Mouse (Mus musculus) CH12.LX (cell line): ENCODE data around the gene Smpd3. TPM values are rescaled to one million over a fixed set of nuclear protein-coding genes. Genes with fewer than 3 reads are reported as not detected.
"Not testable (repeated sequence)": the region's sequence is repeated elsewhere in the genome, so short reads cannot be mapped to it uniquely, and the experiment has no call there.

Experiments
- DNase-seq: peaks from one replicate; pipeline ENCODE4 v3.0.0-alpha.2; 2013; ENCODE audit errors: extremely low read depth
- H3K27ac ChIP-seq: 2 replicates; pipeline ENCODE4 v1.5.1; 2012; ENCODE audit warnings: low read depth, mild to moderate bottlenecking, control low read depth, moderate library complexity; ENCODE audit not compliant: insufficient read depth
- H3K27me3 ChIP-seq: replicated peaks from 2 replicates; pipeline ENCODE3; 2012; ENCODE audit warnings: inconsistent platforms
- H3K36me3 ChIP-seq, 2 experiments: replicated peaks in 1 of 2; 2 replicates each; pipeline versions ENCODE3 to v1.6.1; 2012; ENCODE audit warnings: inconsistent platforms in 1 of 2, low read length in 1 of 2, mild to moderate bottlenecking in 1 of 2, mixed read lengths in 1 of 2, moderate library complexity in 1 of 2; ENCODE audit not compliant: control insufficient read depth in 1 of 2, insufficient read depth in 1 of 2
- H3K4me1 ChIP-seq, 2 experiments: 2 replicates each; pipeline ENCODE4 v1.6.1; 2012; ENCODE audit warnings: inconsistent platforms in 1 of 2, moderate library complexity in 1 of 2; ENCODE audit not compliant: insufficient read depth in 2 of 2, control insufficient read depth in 1 of 2
- H3K4me2 ChIP-seq: 2 replicates; pipeline ENCODE4 v1.6.1; 2012; ENCODE audit warnings: low read depth, mild to moderate bottlenecking, control low read depth; ENCODE audit not compliant: poor library complexity, insufficient read depth, severe bottlenecking
- H3K4me3 ChIP-seq, 3 experiments: fragments of 150-350 bp in 1 of 3; sonication (generic) in 1 of 3; replicated peaks in 1 of 3; 2 replicates each; pipeline versions ENCODE3 to v1.5.1; 2011 to 2012; ENCODE audit warnings: low read depth in 2 of 3, low read length in 2 of 3, mild to moderate bottlenecking in 2 of 3, moderate library complexity in 2 of 3, control low read depth in 1 of 3, improper control_type of control experiment in 1 of 3, inconsistent platforms in 1 of 3, mixed read lengths in 1 of 3; ENCODE audit not compliant: poor library complexity in 1 of 3
- H3K79me2 ChIP-seq: replicated peaks from 2 replicates; pipeline ENCODE4 v1.6.1; 2012; ENCODE audit warnings: mild to moderate bottlenecking, moderate library complexity; ENCODE audit not compliant: control insufficient read depth, poor library complexity, insufficient read depth, severe bottlenecking; ENCODE audit errors: extremely low read depth
- H3K9ac ChIP-seq: 2 replicates; pipeline ENCODE4 v1.6.1; 2012; ENCODE audit warnings: low read depth, mild to moderate bottlenecking, control low read depth, moderate library complexity; ENCODE audit not compliant: insufficient read depth
- H3K9me3 ChIP-seq: replicated peaks from 2 replicates; pipeline ENCODE3; 2012; ENCODE audit warnings: low read length, inconsistent platforms, mixed read lengths
- CHD2 ChIP-seq: IDR thresholded peaks from 2 replicates; pipeline ENCODE4 v1.6.1; 2011; ENCODE audit warnings: low read length, improper control_type of control experiment
- ELF1 ChIP-seq: IDR thresholded peaks from 2 replicates; pipeline ENCODE4 v1.6.1; 2014; ENCODE audit warnings: low read depth, mild to moderate bottlenecking, inconsistent platforms, low read length, improper control_type of control experiment
- ETS1 ChIP-seq: conservative IDR thresholded peaks from 2 replicates; pipeline ENCODE4 v1.6.1; 2012; ENCODE audit warnings: low read depth, mild to moderate bottlenecking, inconsistent platforms, low read length, improper control_type of control experiment, moderate library complexity
- HCFC1 ChIP-seq: IDR thresholded peaks from 2 replicates; pipeline ENCODE4 v1.6.1; 2012; ENCODE audit warnings: low read depth, mild to moderate bottlenecking, inconsistent platforms, low read length, improper control_type of control experiment
- JUN ChIP-seq: IDR thresholded peaks from 2 replicates; pipeline ENCODE4 v1.6.1; 2011; ENCODE audit warnings: low read depth, mild to moderate bottlenecking, low read length, improper control_type of control experiment, moderate library complexity; ENCODE audit not compliant: insufficient read depth
- MAFK ChIP-seq: IDR thresholded peaks from 2 replicates; pipeline ENCODE4 v1.6.1; 2011; ENCODE audit warnings: low read length, improper control_type of control experiment; ENCODE audit not compliant: insufficient replicate concordance
- MAZ ChIP-seq: IDR thresholded peaks from 2 replicates; pipeline ENCODE4 v1.6.1; 2012; ENCODE audit warnings: low read depth, mild to moderate bottlenecking, inconsistent platforms, low read length, improper control_type of control experiment, moderate library complexity
- PAX5 ChIP-seq: IDR thresholded peaks from 2 replicates; pipeline ENCODE4 v1.6.1; 2012; ENCODE audit warnings: low read length, inconsistent platforms, mixed read lengths
- POLR2AphosphoS2 ChIP-seq: IDR thresholded peaks from 2 replicates; pipeline ENCODE4 v1.6.1; 2011; ENCODE audit warnings: low read depth, low read length, improper control_type of control experiment
- RAD21 ChIP-seq: IDR thresholded peaks from 2 replicates; pipeline ENCODE4 v1.6.1; 2011; ENCODE audit warnings: low read depth, mild to moderate bottlenecking, low read length, improper control_type of control experiment, moderate library complexity
- SIN3A ChIP-seq: IDR thresholded peaks from 2 replicates; pipeline ENCODE4 v1.6.1; 2012; ENCODE audit warnings: low read length, improper control_type of control experiment, inconsistent platforms
- SMC3 ChIP-seq: IDR thresholded peaks from 2 replicates; pipeline ENCODE4 v1.6.1; 2011; ENCODE audit warnings: low read depth, low read length, improper control_type of control experiment
- TBP ChIP-seq: conservative IDR thresholded peaks from 2 replicates; pipeline ENCODE4 v1.6.1; 2011; ENCODE audit warnings: low read depth, low read length, improper control_type of control experiment
- USF1 ChIP-seq: IDR thresholded peaks from 2 replicates; pipeline ENCODE4 v1.6.1; 2014; ENCODE audit warnings: low read depth, mild to moderate bottlenecking, inconsistent platforms, low read length, improper control_type of control experiment
- dilution Hi-C: fragments of 300-500 bp; cut with MboI; formaldehyde crosslinking; loops from 2 replicates; pipeline ENCODE4 v1.14.3; 2020; ENCODE audit warnings: low sequenced_read_pairs; ENCODE audit not compliant: extremely low pct_unique_long_range_greater_than_20kb, extremely low pct_ligation_motif_present
- in situ Hi-C: fragments of 300-500 bp; cut with MboI; formaldehyde crosslinking; loops from 3 replicates; pipeline ENCODE4 v1.14.3; 2019; ENCODE audit warnings: low sequenced_read_pairs, low pct_ligation_motif_present, low pct_unique_long_range_greater_than_20kb, mixed read lengths
- polyA plus RNA-seq: library from polyadenylated mRNA; unstranded; fragments of >175 nt; gene quantifications from 2 replicates; pipeline ENCODE4 v1.2.1, GENCODE M21; 2012; ENCODE audit warnings: low read depth; ENCODE audit not compliant: insufficient read length
- total RNA-seq, 2 experiments: library from RNA; depleted of rRNA; stranded (reverse); fragments of 300-350 nt in 1 of 2; fragments of >200 nt in 1 of 2; gene quantifications; 2 replicates each; pipeline ENCODE4 v1.2.3; 2012 to 2014

Gene Smpd3
- total and polyA plus RNA-seq, 3 experiments = 0.16 to 0.25 (median 0.19) TPM

DNA sequence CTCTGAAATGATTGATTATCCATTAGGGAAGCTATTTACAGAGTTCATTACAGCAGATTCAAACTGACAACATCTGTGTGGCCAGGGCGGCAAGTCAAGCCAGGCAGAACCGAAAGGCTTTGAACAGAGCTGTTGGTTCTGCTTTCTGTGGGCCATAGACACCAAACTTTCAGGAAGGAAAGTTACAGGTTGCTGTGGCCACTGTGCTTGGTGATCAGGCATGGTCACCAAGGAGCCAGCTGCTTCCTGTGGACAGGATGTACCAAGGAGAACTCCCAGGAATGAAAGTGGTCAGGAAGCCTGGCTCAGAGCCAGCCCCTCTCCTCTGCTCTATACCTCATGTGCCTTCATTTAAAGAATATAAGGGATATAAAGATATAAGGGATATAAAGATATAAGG is 30.2 kb downstream of the Smpd3 start:
- no peak for TF ChIP-seq PAX5
- TF ChIP-seq RAD21 = no peak
- no peak for TF ChIP-seq MAZ
- TF ChIP-seq JUN = no peak
- TF ChIP-seq ETS1 = no peak
- TF ChIP-seq SMC3 = no peak
- TF ChIP-seq USF1 = no peak
- no peak for TF ChIP-seq POLR2AphosphoS2
- no peak for TF ChIP-seq HCFC1
- TF ChIP-seq TBP = no peak
- TF ChIP-seq CHD2 = no peak
- TF ChIP-seq MAFK = no peak
- TF ChIP-seq ELF1 = no peak
- Histone ChIP-seq H3K27me3 (no peaks in the 10 kb centered on the region), H3K9me3 (peaks cover 3% of the 10 kb centered on the region), H3K4me3 (no peak overlapping the region), H3K79me2 (no peaks in the 10 kb centered on the region), H3K4me2 (no peak overlapping the region), H3K4me1 (peaks cover 12 to 36% of the 10 kb centered on the region in 2 experiments), H3K36me3 (no peaks in the 10 kb centered on the region), H3K27ac (no peak overlapping the region), H3K9ac (no peak overlapping the region)
- no peak for DNase-seq
- dilution Hi-C loops = no loop called here
- in situ Hi-C loops = no loop called here

DNA sequence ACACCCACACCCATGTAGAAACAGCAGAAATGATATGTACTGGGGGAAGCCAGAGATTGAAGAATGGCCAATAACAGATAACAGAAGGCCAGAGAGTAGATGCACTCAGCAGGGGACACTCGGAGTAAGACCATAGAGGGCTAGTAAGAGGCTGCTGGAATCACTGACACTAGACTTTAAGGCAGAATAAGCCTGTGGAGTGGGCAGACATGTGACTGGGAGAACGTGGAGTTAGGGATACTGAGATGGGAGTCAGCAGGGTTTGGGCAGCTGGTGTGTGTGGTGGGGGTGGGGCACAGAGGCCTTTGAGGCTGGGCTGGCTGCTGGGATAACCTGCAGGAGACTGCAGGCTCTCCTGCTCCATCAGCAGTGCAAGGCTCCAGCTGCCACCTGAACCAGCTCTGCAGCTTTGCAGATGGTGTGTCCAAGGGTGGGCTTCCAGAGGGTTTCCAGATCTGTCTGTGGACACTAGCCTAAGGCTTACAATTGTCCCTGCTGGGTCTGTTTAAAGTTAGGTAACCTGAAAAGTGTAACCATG is 31.0 kb downstream of the Smpd3 start:
- DNase-seq, dilution Hi-C loops, H3K9ac ChIP-seq, H3K9me3 ChIP-seq, H3K27ac ChIP-seq, H3K4me3 ChIP-seq, H3K27me3 ChIP-seq, in situ Hi-C loops, H3K79me2 ChIP-seq, H3K36me3 ChIP-seq, H3K4me2 ChIP-seq: not testable (repeated sequence)
- H3K4me1 ChIP-seq = peaks cover 12 to 36% of the 10 kb centered on the region in 2 experiments

DNA sequence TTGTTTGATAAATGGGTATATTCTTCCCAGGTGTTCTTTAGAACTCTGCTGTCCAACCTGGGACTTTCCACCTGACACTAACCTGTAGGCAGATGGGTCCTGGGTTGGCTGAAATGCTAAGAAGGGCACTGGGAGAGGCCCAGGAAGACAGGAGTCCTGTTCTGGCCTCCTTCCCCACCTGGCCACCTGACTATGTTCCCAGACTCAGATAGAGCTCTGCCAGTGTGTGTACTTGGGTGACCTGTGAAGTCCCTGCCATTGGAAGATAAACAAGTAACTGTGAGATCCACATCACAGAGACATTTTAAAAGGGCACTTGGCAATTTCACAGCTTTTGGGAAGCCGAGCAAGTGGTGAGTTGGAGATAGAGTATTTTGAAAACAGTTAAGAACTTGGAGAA is 31.7 kb downstream of the Smpd3 start:
- no peak overlapping the region for H3K9ac ChIP-seq
- H3K4me1 ChIP-seq = peaks cover 12 to 35% of the 10 kb centered on the region in 2 experiments
- no peak for DNase-seq
- H3K4me2 ChIP-seq = no peak overlapping the region
- dilution Hi-C loops = no loop called here
- H3K4me3 ChIP-seq = no peak overlapping the region
- no peak overlapping the region for H3K27ac ChIP-seq
- no peaks in the 10 kb centered on the region for H3K36me3 ChIP-seq
- no peaks in the 10 kb centered on the region for H3K79me2 ChIP-seq
- H3K9me3 ChIP-seq = no peaks in the 10 kb centered on the region
- in situ Hi-C loops = no loop called here
- H3K27me3 ChIP-seq = no peaks in the 10 kb centered on the region
- TF ChIP-seq MAFK = no peak
- TF ChIP-seq SIN3A = no peak
